Mouse (Mus musculus) neural tube, embryonic 13.5 days (tissue): ENCODE results near the gene C130060K24Rik. TPM values are rescaled to one million over a fixed set of nuclear protein-coding genes. Genes with fewer than 3 reads are reported as not detected.
A peak's percentile ranks its signal among the peaks of the same experiment; 100 is the strongest.

Experiments
- ATAC-seq: fragments of 200-750 bp; cut with Nextera tagmentation; 2 replicates; pipeline ENCODE4 v1.8.0; 2017; ENCODE audit warnings: low read depth, mild to moderate bottlenecking, moderate TSS enrichment, moderate library complexity
- H3K27ac ChIP-seq: fragments of 300-500 bp; sonication (generic); replicated peaks from 2 replicates; pipeline ENCODE4 v1.5.1; 2015; ENCODE audit warnings: moderate library complexity, mild to moderate bottlenecking, inconsistent platforms
- H3K27me3 ChIP-seq: fragments of 300-500 bp; sonication (generic); 2 replicates; pipeline ENCODE4 v1.6.1; 2015; ENCODE audit warnings: mild to moderate bottlenecking, inconsistent platforms
- H3K36me3 ChIP-seq: fragments of 300-500 bp; sonication (generic); 2 replicates; pipeline ENCODE4 v1.6.1; 2015; ENCODE audit warnings: mild to moderate bottlenecking, inconsistent platforms
- H3K4me1 ChIP-seq: fragments of 300-500 bp; sonication (generic); replicated peaks from 2 replicates; pipeline ENCODE4 v1.6.1; 2015; ENCODE audit warnings: inconsistent platforms
- H3K4me2 ChIP-seq: fragments of 300-500 bp; sonication (generic); 2 replicates; pipeline ENCODE4 v1.6.1; 2015; ENCODE audit warnings: inconsistent platforms, mild to moderate bottlenecking, moderate library complexity
- H3K4me3 ChIP-seq: fragments of 300-500 bp; sonication (generic); 2 replicates; pipeline ENCODE4 v1.5.1; 2015; ENCODE audit warnings: mild to moderate bottlenecking, inconsistent platforms
- H3K9ac ChIP-seq: fragments of 300-500 bp; sonication (generic); 2 replicates; pipeline ENCODE4 v1.6.1; 2015; ENCODE audit warnings: moderate library complexity, mild to moderate bottlenecking, inconsistent platforms
- H3K9me3 ChIP-seq: fragments of 300-500 bp; sonication (generic); 2 replicates; pipeline ENCODE4 v1.6.1; 2016; ENCODE audit warnings: inconsistent platforms
- WGBS: fragments of 180-500 bp; shearing (Covaris S2); methylation state at CpG from one replicate; pipeline ENCODE4 v1.1.7; 2015; 5-methylcytosine and 5-hydroxymethylcytosine counted together
- polyA plus RNA-seq: library from polyadenylated mRNA; unstranded; fragments of >200 nt; fragmentation: Nextera tagmentation; extraction: Ambion mirVana; gene quantifications from 2 replicates; pipeline ENCODE4 v1.2.1, GENCODE M21; 2015

The C130060K24Rik gene
- polyA plus RNA-seq = 0.22 and 0.58 TPM in 2 replicates

DNA sequence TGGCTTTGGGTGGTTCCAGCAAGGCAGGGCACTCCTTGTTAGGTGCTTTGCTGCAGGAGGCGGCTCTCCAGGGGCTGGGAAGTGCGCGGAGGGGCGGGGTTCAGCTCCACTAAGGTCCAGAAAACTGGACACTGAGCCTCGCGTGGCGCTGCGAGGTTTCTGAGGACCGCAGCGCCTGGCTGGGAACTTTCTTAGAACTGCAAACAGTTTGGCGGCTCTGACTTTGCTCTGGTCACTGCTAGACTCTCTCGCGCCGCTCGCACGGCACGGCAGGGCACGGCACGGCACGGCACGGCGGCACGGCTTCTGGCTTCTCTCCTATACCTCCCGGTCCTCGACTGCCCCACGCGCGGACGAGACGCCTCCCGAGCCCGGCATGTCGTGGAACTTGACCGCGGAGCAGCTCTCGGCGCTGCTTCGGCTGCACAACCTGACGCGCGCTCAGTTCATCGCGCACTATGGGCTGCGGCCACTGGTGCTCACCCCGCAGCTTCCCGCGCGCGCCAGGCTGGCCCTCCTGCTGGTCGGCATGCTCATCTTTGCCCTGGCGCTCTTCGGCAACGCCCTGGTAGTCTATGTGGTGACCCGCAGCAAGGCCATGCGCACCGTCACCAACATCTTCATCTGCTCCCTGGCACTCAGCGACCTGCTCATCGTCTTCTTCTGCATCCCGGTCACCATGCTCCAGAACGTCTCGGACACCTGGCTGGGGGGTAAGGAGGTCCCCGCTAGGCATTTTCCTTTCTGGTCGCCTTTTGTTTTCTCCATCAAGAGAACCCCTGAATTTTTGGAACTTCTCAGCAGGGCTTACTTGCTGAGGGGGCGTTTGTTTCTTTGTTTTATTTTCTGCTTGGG lies at the start of gene C130060K24Rik:
C130060K24Rik (plus strand) TSS at position 188 of the 855 bp plus-strand sequence.
- Histone ChIP-seq H3K27ac (no peak within 1 kb of the TSS), H3K4me1 (peaks cover 11% of the 10 kb centered on the region; the same call in 1 of the 2 replicates), H3K27me3 (peaks cover 31% of the 10 kb centered on the region), H3K4me3 (peak within 1 kb of the TSS; percentile 57), H3K36me3 (no peaks in the 10 kb centered on the region), H3K4me2 (peak within 1 kb of the TSS; percentile 98), H3K9ac (peak within 1 kb of the TSS; percentile 64), H3K9me3 (no peaks in the 10 kb centered on the region)
- under 1% methylated on average over 64 of the region's 64 CpGs for WGBS
- ATAC-seq = peak; percentile 84

DNA sequence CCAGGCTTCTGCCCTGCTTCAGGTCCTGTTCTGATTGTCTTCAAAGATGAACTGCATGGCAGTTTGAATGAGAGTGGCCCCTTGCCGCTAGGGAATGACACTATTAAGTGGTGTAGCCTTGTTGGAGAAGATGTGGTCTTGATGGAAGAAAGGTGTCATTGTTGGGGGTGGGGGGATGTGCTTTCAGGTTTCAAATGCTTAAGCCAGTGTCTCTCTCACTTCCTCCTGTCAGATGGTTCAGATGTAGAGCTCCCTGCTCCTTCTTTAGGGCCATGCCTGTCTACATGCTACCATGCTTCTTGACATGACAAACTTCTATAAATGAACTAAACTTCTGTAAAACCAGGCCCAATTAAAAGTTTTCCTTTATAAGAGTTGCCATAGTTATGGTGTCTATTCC lies 46.7 kb upstream of the C130060K24Rik start:
- Histone ChIP-seq H3K36me3 (no peaks in the 10 kb centered on the region), H3K27me3 (no peaks in the 10 kb centered on the region), H3K9ac (no peak overlapping the region), H3K27ac (no peak overlapping the region), H3K4me2 (no peak overlapping the region), H3K4me3 (no peak overlapping the region), H3K4me1 (no peaks in the 10 kb centered on the region), H3K9me3 (no peaks in the 10 kb centered on the region)
- WGBS = 87% methylated on average over 1 of the region's 1 CpGs
- ATAC-seq = no peak

DNA sequence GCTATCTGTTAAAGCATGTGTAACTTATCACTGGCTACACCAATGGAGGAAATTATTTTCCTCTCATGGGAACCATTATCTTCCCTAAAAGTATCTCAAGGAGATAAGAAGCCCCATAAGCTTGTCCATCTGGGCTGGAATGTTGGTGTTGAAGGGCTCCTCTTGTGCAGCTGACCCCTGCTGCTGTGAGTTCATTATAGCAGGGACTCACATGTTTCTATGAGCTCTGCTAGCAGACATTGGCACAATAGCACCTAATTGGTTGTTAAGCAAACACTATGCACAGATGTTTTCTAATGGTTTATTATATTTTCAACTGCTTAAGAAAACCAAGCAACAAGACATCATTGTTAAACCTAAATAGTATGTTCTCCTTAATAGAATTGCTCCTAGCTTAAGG lies 41.5 kb upstream of the C130060K24Rik start:
- Histone ChIP-seq H3K4me2 (no peak overlapping the region), H3K27ac (no peak overlapping the region), H3K27me3 (no peaks in the 10 kb centered on the region), H3K9ac (no peak overlapping the region), H3K36me3 (no peaks in the 10 kb centered on the region), H3K4me1 (no peaks in the 10 kb centered on the region), H3K9me3 (no peaks in the 10 kb centered on the region), H3K4me3 (no peak overlapping the region)
- ATAC-seq = no peak

DNA sequence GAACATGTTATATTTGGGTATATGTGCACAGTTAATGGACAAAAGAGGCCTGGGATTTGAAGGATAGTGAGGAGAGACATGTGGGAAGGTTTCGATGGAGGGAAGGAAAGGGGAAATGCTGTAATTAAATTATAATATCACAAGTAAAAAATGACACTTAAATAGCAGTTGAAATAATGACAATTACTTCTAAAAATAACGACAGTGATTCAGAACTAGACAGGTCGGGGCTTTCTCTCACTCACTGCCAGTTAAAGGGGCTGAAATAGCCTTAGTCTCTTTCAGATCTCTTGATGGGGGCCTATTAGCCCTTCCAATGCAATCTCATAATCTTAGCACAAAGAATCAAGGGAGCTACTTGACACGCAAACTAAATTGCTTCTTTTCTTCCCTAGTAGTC lies 39.5 kb upstream of the C130060K24Rik start:
- Histone ChIP-seq H3K27ac (no peak overlapping the region), H3K9ac (no peak overlapping the region), H3K4me2 (no peak overlapping the region), H3K27me3 (no peaks in the 10 kb centered on the region), H3K4me1 (no peaks in the 10 kb centered on the region), H3K4me3 (no peak overlapping the region), H3K9me3 (no peaks in the 10 kb centered on the region), H3K36me3 (no peaks in the 10 kb centered on the region)
- ATAC-seq = no peak
- WGBS = 80% methylated on average over 4 of the region's 4 CpGs

DNA sequence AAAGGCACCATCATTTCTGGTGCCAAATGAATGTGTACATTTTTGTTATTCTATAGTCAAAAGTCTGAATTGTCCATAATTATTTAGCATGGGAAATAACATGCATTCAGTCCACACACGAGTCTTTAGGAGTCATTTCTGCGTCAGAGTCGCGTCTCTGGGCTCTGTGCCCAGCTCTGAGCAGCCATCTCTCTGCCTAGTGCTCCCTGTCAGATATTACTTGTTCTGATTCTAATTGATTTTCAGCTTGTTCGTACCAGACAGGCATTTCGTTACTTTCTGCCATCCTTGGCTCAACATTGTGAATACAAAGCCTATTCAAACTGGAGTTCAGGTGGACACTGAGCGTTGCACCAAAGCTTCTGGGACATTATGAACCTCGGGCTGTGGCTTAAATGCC lies 33.2 kb upstream of the C130060K24Rik start:
- no peak overlapping the region for H3K9ac ChIP-seq
- 0 out of 2 replicates have a peak, but pooled peaks cover 6% of the 10 kb centered on the region for H3K4me1 ChIP-seq
- WGBS = 60% methylated on average over 8 of the region's 8 CpGs
- H3K36me3 ChIP-seq = no peaks in the 10 kb centered on the region
- no peak overlapping the region for H3K4me3 ChIP-seq
- H3K4me2 ChIP-seq = no peak overlapping the region
- no peaks in the 10 kb centered on the region for H3K27me3 ChIP-seq
- H3K27ac ChIP-seq = no peak overlapping the region
- no peak for ATAC-seq
- no peaks in the 10 kb centered on the region for H3K9me3 ChIP-seq

DNA sequence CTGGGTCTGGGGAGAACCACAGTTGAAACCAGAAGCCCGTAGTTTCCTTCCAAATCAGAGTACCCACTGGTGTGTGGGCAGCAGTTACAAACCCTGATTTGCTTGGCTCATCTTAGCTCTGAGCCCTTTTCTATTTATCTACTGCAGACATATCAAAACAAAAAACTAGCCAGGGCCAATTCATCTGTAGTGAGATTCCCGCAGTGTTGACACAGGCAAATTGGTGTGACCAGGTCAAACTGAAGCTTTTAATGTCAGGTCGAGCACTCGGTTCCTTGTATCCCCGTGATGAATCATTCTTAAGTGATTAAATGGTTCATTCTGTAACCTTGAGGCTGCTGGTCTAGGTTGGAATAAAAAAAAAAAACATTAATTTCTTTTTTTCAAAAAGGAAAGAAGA lies 32.6 kb upstream of the C130060K24Rik start:
- Histone ChIP-seq H3K4me2 (no peak overlapping the region), H3K27me3 (no peaks in the 10 kb centered on the region), H3K36me3 (no peaks in the 10 kb centered on the region), H3K9me3 (no peaks in the 10 kb centered on the region), H3K4me1 (0 out of 2 replicates have a peak, but pooled peaks cover 6% of the 10 kb centered on the region), H3K9ac (no peak overlapping the region), H3K27ac (no peak overlapping the region), H3K4me3 (no peak overlapping the region)
- no peak for ATAC-seq
- 34% methylated on average over 5 of the region's 5 CpGs for WGBS

DNA sequence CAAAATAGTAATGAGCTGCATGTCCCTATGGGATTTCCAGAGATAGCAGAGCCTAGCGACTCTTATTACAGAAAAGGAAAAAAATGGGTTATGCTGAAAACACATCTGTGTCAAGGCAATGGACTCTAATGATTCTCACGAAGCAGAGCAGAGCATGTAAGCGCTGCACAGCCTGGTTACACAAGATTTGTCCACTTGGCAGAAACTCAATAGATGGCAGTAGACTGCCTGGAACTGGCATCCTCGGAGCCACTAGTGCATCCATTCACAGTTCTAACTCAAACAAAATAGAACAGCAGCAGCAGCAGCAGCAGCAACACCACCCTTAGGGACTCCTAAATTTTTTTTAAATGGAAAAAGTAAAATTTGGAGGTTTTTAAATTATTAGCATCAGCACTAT lies 29.3 kb upstream of the C130060K24Rik start:
- H3K9ac ChIP-seq = no peak overlapping the region
- ATAC-seq = no peak; the same call in 1 of the 2 replicates
- H3K27me3 ChIP-seq = no peaks in the 10 kb centered on the region
- no peak overlapping the region for H3K27ac ChIP-seq
- H3K36me3 ChIP-seq = no peaks in the 10 kb centered on the region
- no peak overlapping the region for H3K4me3 ChIP-seq
- 0 out of 2 replicates have a peak, but pooled peaks cover 6% of the 10 kb centered on the region for H3K4me1 ChIP-seq
- no peaks in the 10 kb centered on the region for H3K9me3 ChIP-seq
- 64% methylated on average over 4 of the region's 4 CpGs for WGBS
- no peak overlapping the region for H3K4me2 ChIP-seq

DNA sequence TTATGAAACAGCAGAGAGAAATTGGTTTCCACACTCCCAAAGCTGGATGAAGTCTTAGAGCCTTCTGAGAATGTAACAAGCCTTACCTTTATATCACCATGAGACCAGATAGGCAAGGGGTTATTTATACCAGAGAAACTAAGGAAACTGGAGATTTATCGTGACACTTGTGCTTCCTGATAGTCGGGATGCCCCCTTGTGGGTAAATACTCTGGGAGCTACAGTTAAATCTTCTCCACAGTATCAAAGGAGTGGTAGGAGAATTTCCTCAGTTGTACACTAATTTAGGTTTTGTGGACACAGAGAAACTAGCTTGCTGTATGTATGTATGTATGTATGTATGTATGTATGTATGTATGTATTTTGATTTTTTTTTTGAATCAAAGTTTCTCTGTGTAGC lies 5.0 kb upstream of the C130060K24Rik start:
- 61% methylated on average over 2 of the region's 2 CpGs for WGBS
- Histone ChIP-seq H3K4me2 (no peak overlapping the region), H3K27me3 (peaks cover 18% of the 10 kb centered on the region), H3K9ac (no peak overlapping the region), H3K9me3 (no peaks in the 10 kb centered on the region), H3K4me3 (no peak overlapping the region), H3K27ac (no peak overlapping the region), H3K4me1 (peaks cover 4% of the 10 kb centered on the region; the same call in 1 of the 2 replicates), H3K36me3 (no peaks in the 10 kb centered on the region)
- ATAC-seq = no peak

DNA sequence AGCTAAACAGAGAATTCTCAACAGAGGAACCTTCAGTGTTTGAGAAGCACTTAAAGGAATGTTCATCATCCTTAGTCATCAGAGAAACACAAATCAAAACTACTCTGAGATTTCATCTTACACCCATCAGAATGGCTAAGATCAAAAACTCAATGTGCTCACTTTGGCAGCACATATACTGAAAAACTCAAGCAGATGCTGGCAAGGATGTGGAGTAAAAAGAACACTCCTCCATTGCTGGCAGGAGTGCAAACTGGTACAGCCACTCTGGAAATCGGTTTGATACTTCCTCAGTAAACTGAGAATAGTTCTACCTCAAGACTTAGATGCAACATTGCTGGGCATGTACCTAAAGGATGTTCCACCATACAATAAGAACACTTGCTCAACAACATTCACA lies 41.0 kb downstream of the C130060K24Rik start:
- Histone ChIP-seq H3K4me1 (no peaks in the 10 kb centered on the region), H3K27me3 (no peaks in the 10 kb centered on the region), H3K9me3 (no peaks in the 10 kb centered on the region), H3K4me3 (no peak overlapping the region), H3K36me3 (no peaks in the 10 kb centered on the region), H3K9ac (no peak overlapping the region), H3K27ac (no peak overlapping the region), H3K4me2 (no peak overlapping the region)
- no peak for ATAC-seq
- WGBS = 95% methylated on average over 1 of the region's 1 CpGs

DNA sequence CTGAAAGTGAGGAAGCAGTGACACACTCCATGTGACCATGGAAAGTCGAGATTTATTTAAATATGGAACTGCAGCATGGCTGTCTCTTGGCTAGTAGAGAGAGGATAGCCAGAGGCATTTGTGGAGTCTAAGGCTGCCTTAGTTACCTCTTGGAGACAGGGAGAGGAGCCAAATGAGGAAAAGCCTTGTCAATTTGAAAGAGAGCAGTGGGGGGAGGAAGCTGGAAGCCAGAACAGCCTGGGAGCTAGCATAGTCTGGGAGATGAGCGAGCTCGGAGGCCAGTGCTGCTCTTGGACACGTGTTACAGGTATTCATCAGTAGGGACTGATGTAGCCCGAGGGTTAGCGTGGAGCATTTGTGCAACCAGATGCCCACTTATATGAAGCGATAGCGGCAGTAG lies 46.2 kb downstream of the C130060K24Rik start:
- no peak for ATAC-seq
- 80% methylated on average over 8 of the region's 8 CpGs for WGBS
- no peak overlapping the region for H3K4me3 ChIP-seq
- no peaks in the 10 kb centered on the region for H3K9me3 ChIP-seq
- H3K36me3 ChIP-seq = no peaks in the 10 kb centered on the region
- no peak overlapping the region for H3K9ac ChIP-seq
- no peaks in the 10 kb centered on the region for H3K4me1 ChIP-seq
- no peak overlapping the region for H3K4me2 ChIP-seq
- H3K27me3 ChIP-seq = no peaks in the 10 kb centered on the region
- H3K27ac ChIP-seq = no peak overlapping the region

DNA sequence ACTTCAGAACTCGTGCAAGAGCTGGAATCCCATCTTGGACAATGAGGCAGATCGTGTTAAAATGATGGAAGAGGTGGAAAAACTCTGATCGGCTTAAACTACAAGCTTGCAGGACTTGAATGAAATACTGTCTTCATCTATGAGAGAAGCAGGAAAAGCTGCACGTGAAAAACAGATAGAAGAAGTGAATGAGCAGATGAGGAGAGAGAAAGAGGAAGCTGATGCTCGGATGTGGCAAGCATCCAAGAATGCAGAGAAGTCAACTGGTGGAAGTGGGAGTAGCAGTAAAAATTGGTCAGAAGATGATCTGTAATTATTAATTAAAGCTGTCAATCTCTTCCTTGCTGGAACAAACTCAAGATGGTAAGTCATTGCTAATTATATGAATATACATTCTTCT lies 52.3 kb downstream of the C130060K24Rik start:
- H3K27me3 ChIP-seq = no peaks in the 10 kb centered on the region
- H3K27ac ChIP-seq = no peak overlapping the region
- 93% methylated on average over 5 of the region's 5 CpGs for WGBS
- H3K4me1 ChIP-seq = no peaks in the 10 kb centered on the region
- no peak for ATAC-seq
- H3K36me3 ChIP-seq = no peaks in the 10 kb centered on the region
- H3K9ac ChIP-seq = no peak overlapping the region
- H3K4me3 ChIP-seq = no peak overlapping the region
- H3K9me3 ChIP-seq = no peaks in the 10 kb centered on the region
- H3K4me2 ChIP-seq = no peak overlapping the region

DNA sequence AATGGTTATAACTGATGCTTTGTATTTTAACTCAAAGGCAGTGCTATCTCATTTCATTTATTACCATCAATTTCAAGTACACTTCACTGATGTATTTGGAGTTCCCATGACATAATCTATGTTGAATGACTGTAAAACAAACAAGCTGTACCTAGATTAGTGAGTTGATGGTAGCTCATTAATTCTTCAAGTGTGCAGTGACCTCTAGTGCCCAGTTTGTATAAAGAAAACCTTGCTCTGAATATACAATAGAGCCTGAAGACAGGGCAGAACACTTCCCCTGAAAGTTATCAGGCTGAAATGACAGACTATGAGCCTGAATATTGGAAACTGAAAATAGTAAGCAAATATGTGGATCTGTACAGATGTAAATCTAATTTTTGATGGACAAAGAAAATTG lies 72.6 kb downstream of the C130060K24Rik start:
- ATAC-seq = peak; percentile 78
- Histone ChIP-seq H3K9ac (no peak overlapping the region), H3K27me3 (no peaks in the 10 kb centered on the region), H3K9me3 (no peaks in the 10 kb centered on the region), H3K27ac (no peak overlapping the region), H3K4me2 (no peak overlapping the region), H3K4me1 (no peaks in the 10 kb centered on the region), H3K4me3 (no peak overlapping the region), H3K36me3 (no peaks in the 10 kb centered on the region)

DNA sequence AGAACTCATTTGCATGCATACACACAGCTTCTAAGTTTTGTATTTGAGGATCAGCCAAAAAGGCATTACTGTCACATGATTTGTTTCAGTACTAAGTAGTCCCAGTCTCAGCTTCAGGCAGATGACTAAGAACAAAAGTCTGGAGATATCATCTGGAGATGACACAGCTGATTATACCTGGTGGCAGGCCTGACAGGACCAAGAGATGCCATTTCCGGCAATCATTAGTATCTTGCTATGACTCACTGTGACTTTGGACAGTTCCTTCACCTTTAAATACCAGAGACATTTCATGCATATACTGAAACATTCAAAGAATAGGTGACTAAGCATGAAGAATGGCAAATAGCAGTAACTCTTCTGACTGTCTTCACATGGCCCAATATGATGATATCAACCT lies 84.4 kb downstream of the C130060K24Rik start:
- H3K27me3 ChIP-seq = no peaks in the 10 kb centered on the region
- H3K4me3 ChIP-seq = no peak overlapping the region
- H3K27ac ChIP-seq = no peak overlapping the region
- H3K4me2 ChIP-seq = no peak overlapping the region
- 85% methylated on average over 1 of the region's 1 CpGs for WGBS
- H3K9me3 ChIP-seq = no peaks in the 10 kb centered on the region
- H3K9ac ChIP-seq = no peak overlapping the region
- no peaks in the 10 kb centered on the region for H3K4me1 ChIP-seq
- no peak for ATAC-seq
- no peaks in the 10 kb centered on the region for H3K36me3 ChIP-seq
